Mouse (Mus musculus): Measurements from ENCODE around the gene Snx9. TPM values are rescaled to one million over a fixed set of nuclear protein-coding genes. Genes with fewer than 3 reads are reported as not detected.

The Snx9 gene
- polyA plus RNA-seq, 1 experiment from 2014 or later = 91.4 TPM

DNA sequence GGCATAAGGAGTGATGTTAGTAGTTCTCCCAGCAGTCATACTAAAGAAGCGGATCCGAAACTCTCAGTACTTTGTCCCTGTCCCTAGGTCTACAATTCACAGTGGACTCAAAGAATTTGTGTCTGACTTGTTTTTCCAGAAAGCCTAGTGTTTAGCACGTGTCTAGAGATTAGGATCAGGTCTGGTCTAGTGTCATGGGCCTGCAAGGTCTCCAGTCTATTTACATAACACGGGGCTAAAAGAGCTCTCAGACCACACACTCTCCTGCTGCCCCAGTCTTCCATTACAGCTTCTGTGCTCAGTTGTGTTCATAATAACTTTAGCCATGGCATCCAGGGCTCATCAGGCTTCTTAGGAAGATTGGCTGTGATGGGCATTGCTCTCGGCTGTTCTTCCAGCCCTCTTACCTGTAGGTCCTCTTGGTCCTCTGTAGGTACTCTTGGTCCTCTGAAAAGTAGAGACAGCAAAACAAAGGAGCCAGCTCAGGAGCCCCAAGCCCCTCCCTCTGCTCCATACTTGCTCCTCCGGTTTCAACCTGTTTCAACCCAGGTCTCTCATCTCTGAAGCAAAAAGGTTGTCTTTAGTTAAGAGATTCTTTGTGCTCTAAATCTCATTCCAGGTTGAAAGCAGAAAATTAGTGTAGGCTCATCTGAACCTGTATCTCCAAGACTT, 62.6 kb downstream of the Snx9 start:
- H3K4me3 ChIP-seq (ENCODE audit: low read depth, low read length) = no peak overlapping the region
- peaks cover 92% of the 10 kb centered on the region for H3K36me3 ChIP-seq (ENCODE audit: control insufficient read depth, insufficient read depth)
- no peak overlapping the region for H3K9ac ChIP-seq (ENCODE audit: low read depth, low read length)
- TF ChIP-seq CTCF (IDR thresholded peaks at IDR 0.05; ENCODE audit: low read depth) = no peak
- no peaks in the 10 kb centered on the region for H3K27me3 ChIP-seq (replicated peaks; ENCODE audit: control insufficient read depth, insufficient read depth, low read length)
- no peak overlapping the region for H3K4me2 ChIP-seq (replicated peaks; ENCODE audit: low read depth)
- no peak overlapping the region for H3K27ac ChIP-seq (ENCODE audit: low read depth, low read length)
- no peak for ATAC-seq
- WGBS = 42% methylated on average over 6 of the region's 6 CpGs
- H3K9me3 ChIP-seq (ENCODE audit: control insufficient read depth) = no peaks in the 10 kb centered on the region
- H3K4me1 ChIP-seq (replicated peaks; ENCODE audit: control insufficient read depth, insufficient read depth, low read length) = no peaks in the 10 kb centered on the region

DNA sequence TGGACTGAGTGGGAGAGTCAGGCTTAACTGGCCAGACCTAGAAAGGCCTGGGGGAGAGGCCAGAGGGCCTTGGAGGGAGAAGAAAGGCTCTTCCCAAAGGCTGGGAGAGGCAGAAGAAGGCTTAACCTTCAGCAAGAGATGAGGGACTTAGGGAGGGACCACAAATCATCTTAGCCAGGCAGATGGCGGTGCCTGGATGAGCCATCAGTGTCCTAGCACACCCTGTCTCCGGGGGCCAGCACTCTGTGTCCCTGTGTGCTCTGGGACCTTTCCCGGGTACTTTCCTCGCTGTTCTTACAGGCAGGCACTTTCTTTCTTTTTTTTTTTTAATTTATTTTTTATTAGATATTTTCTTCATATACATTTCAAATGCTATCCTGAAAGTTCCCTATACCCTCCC, 68.6 kb downstream of the Snx9 start:
- H3K4me3 ChIP-seq (ENCODE audit: low read depth, low read length) = no peak overlapping the region
- no peak for TF ChIP-seq CTCF (IDR thresholded peaks at IDR 0.05; ENCODE audit: low read depth)
- no peaks in the 10 kb centered on the region for H3K27me3 ChIP-seq (replicated peaks; ENCODE audit: control insufficient read depth, insufficient read depth, low read length)
- no peak overlapping the region for H3K9ac ChIP-seq (ENCODE audit: low read depth, low read length)
- WGBS = 92% methylated on average over 4 of the region's 4 CpGs
- H3K36me3 ChIP-seq (ENCODE audit: control insufficient read depth, insufficient read depth) = peaks cover 63% of the 10 kb centered on the region
- H3K9me3 ChIP-seq (ENCODE audit: control insufficient read depth) = no peaks in the 10 kb centered on the region
- ATAC-seq = no peak
- H3K4me1 ChIP-seq (replicated peaks; ENCODE audit: control insufficient read depth, insufficient read depth, low read length) = no peaks in the 10 kb centered on the region
- no peak overlapping the region for H3K4me2 ChIP-seq (replicated peaks; ENCODE audit: low read depth)
- H3K27ac ChIP-seq (ENCODE audit: low read depth, low read length) = no peak overlapping the region

DNA sequence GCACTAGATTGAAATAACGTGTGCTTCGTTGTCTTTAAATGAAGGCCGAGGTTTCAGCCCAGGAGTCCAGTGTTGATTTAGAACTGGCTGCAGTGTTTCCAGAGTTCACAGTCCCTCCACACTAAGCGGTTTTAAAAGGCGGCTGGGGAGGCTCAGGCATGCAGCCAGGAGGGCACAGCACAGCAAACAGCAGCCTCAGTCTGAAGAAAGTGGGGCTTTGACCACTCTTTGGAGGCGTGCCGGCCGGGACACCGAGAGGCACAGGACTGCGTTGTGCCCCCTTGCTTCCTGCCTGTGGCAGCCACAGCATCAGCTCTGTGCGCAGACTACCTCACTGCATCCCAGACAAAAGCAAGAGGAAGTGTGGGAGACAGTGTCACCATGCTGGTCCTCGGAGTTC, 70.5 kb downstream of the Snx9 start:
- no peaks in the 10 kb centered on the region for H3K9me3 ChIP-seq (ENCODE audit: control insufficient read depth)
- no peak for TF ChIP-seq CTCF (IDR thresholded peaks at IDR 0.05; ENCODE audit: low read depth)
- WGBS = 76% methylated on average over 12 of the region's 12 CpGs

DNA sequence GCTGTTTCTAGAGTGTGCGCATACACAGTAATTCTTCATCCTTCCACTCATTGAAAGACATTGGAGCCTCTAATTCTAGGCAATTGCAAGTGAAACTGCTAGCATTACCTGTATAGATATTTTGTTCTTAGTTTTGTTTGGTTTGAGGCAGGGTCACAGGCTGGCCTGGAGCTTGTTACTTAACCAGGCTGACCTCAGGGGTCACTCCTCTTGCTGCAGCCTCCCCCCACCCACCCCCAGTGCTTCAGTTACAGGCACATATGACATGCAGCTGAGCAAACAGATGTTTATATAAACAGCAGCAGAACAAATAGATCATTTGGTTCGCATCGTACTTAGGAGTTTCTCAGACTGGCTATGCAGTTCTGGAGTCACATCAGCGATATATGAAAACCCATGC, 71.7 kb downstream of the Snx9 start:
- no peak overlapping the region for H3K4me2 ChIP-seq (replicated peaks; ENCODE audit: low read depth)
- WGBS = 63% methylated on average over 4 of the region's 4 CpGs
- no peak for TF ChIP-seq CTCF (IDR thresholded peaks at IDR 0.05; ENCODE audit: low read depth)
- H3K4me3 ChIP-seq (ENCODE audit: low read depth, low read length) = no peak overlapping the region
- H3K36me3 ChIP-seq (ENCODE audit: control insufficient read depth, insufficient read depth) = peaks cover 64% of the 10 kb centered on the region
- no peak overlapping the region for H3K27ac ChIP-seq (ENCODE audit: low read depth, low read length)
- no peaks in the 10 kb centered on the region for H3K4me1 ChIP-seq (replicated peaks; ENCODE audit: control insufficient read depth, insufficient read depth, low read length)
- ATAC-seq = no peak
- H3K27me3 ChIP-seq (replicated peaks; ENCODE audit: control insufficient read depth, insufficient read depth, low read length) = no peaks in the 10 kb centered on the region
- H3K9me3 ChIP-seq (ENCODE audit: control insufficient read depth) = no peaks in the 10 kb centered on the region
- no peak overlapping the region for H3K9ac ChIP-seq (ENCODE audit: low read depth, low read length)

More for the DNA sequence above, 70.5 kb downstream of the Snx9 start:
- no peak overlapping the region for H3K4me3 ChIP-seq (ENCODE audit: low read depth, low read length)
- H3K36me3 ChIP-seq (ENCODE audit: control insufficient read depth, insufficient read depth) = peaks cover 61% of the 10 kb centered on the region
- no peak for ATAC-seq
- H3K27ac ChIP-seq (ENCODE audit: low read depth, low read length) = no peak overlapping the region
- no peaks in the 10 kb centered on the region for H3K27me3 ChIP-seq (replicated peaks; ENCODE audit: control insufficient read depth, insufficient read depth, low read length)
- no peaks in the 10 kb centered on the region for H3K4me1 ChIP-seq (replicated peaks; ENCODE audit: control insufficient read depth, insufficient read depth, low read length)
- H3K4me2 ChIP-seq (replicated peaks; ENCODE audit: low read depth) = no peak overlapping the region
- H3K9ac ChIP-seq (ENCODE audit: low read depth, low read length) = no peak overlapping the region

DNA sequence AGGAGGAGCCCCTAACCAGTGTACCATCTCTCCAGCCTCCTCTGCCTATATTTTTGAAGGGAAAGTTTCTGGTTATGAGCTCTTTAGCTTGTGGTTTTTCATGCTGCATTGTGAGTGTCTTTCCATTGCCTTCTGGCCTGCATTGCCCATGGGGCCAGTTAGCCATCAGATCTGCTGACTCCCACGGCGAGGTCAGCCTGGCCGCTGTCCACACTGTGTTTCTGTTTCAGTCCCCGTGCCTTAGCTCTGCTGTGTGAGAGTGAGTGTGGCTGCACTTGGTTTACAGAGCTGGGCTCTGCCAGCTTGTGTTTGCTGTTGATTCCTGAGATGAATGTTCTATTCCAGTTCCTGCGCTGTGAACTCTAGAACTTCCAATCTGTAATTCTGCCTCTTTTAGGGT, 73.1 kb downstream of the Snx9 start:
- TF ChIP-seq CTCF (IDR thresholded peaks at IDR 0.05; ENCODE audit: low read depth) = no peak
- Histone ChIP-seq H3K4me3 (ENCODE audit: low read depth, low read length) (no peak overlapping the region), H3K27ac (ENCODE audit: low read depth, low read length) (no peak overlapping the region), H3K27me3 (replicated peaks; ENCODE audit: control insufficient read depth, insufficient read depth, low read length) (no peaks in the 10 kb centered on the region), H3K9ac (ENCODE audit: low read depth, low read length) (no peak overlapping the region), H3K36me3 (ENCODE audit: control insufficient read depth, insufficient read depth) (peaks cover 65% of the 10 kb centered on the region), H3K9me3 (ENCODE audit: control insufficient read depth) (no peaks in the 10 kb centered on the region), H3K4me1 (replicated peaks; ENCODE audit: control insufficient read depth, insufficient read depth, low read length) (no peaks in the 10 kb centered on the region), H3K4me2 (replicated peaks; ENCODE audit: low read depth) (no peak overlapping the region)
- no peak for ATAC-seq
- WGBS = 64% methylated on average over 5 of the region's 5 CpGs

DNA sequence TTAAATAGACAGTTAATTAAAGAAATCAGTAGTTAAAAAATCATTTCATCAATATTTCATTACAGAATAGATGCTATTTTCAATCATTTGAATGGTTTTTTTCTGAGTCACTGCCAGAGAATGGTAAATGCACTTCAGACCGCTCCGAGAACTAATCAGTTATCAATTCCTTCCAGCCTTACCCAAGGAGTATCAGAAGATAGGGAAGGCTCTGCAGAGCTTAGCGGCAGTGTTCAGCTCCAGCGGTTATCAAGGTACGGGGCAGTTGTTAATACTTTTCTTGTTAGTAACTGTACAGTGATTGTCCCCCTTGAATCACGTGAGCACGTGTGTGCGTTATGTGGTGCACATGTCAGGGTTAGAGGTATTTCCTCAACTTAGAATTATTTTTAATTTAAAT, 80.8 kb downstream of the Snx9 start:
- H3K36me3 ChIP-seq (ENCODE audit: control insufficient read depth, insufficient read depth) = peaks cover 92% of the 10 kb centered on the region
- no peak overlapping the region for H3K4me3 ChIP-seq (ENCODE audit: low read depth, low read length)
- no peaks in the 10 kb centered on the region for H3K4me1 ChIP-seq (replicated peaks; ENCODE audit: control insufficient read depth, insufficient read depth, low read length)
- WGBS = 86% methylated on average over 8 of the region's 8 CpGs
- no peak overlapping the region for H3K9ac ChIP-seq (ENCODE audit: low read depth, low read length)
- H3K27ac ChIP-seq (ENCODE audit: low read depth, low read length) = no peak overlapping the region
- H3K4me2 ChIP-seq (replicated peaks; ENCODE audit: low read depth) = no peak overlapping the region
- no peak for TF ChIP-seq CTCF (IDR thresholded peaks at IDR 0.05; ENCODE audit: low read depth)
- H3K9me3 ChIP-seq (ENCODE audit: control insufficient read depth) = no peaks in the 10 kb centered on the region
- no peak for ATAC-seq
- no peaks in the 10 kb centered on the region for H3K27me3 ChIP-seq (replicated peaks; ENCODE audit: control insufficient read depth, insufficient read depth, low read length)

DNA sequence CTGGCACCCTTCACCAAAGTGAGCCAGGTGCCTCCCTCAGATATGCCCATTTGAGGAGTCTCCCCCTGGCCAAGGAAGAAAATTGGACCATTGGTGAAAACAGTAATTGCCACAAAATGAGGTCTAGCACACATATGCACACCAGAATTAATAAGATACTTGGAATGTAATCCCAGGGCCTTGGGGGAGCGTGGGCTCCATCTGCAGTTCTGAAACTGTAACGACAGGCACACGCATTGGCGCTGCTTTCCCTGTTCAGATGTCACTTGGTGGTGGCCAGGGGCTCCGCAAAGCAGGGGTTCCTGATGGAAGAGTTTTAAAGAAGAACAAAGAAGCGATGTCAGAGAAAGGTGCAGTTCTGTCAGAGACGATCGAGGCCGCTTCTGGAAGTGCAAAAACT, 82.2 kb downstream of the Snx9 start:
- peak; percentile 77 for TF ChIP-seq CTCF (IDR thresholded peaks at IDR 0.05; ENCODE audit: low read depth)
- no peak for ATAC-seq
- H3K27ac ChIP-seq (ENCODE audit: low read depth, low read length) = no peak overlapping the region
- no peak overlapping the region for H3K4me2 ChIP-seq (replicated peaks; ENCODE audit: low read depth)
- 79% methylated on average over 9 of the region's 9 CpGs for WGBS
- no peak overlapping the region for H3K9ac ChIP-seq (ENCODE audit: low read depth, low read length)
- H3K36me3 ChIP-seq (ENCODE audit: control insufficient read depth, insufficient read depth) = peaks cover 92% of the 10 kb centered on the region
- no peaks in the 10 kb centered on the region for H3K27me3 ChIP-seq (replicated peaks; ENCODE audit: control insufficient read depth, insufficient read depth, low read length)
- no peaks in the 10 kb centered on the region for H3K9me3 ChIP-seq (ENCODE audit: control insufficient read depth)
- no peaks in the 10 kb centered on the region for H3K4me1 ChIP-seq (replicated peaks; ENCODE audit: control insufficient read depth, insufficient read depth, low read length)
- no peak overlapping the region for H3K4me3 ChIP-seq (ENCODE audit: low read depth, low read length)

Data from intestine, postnatal 0 days (tissue).